Mouse (Mus musculus) embryonic fibroblast, embryonic 13.5 days (primary cell): ENCODE measurements around the gene Gm21704. TPM values are rescaled to one million over a fixed set of nuclear protein-coding genes. Genes with fewer than 3 reads are reported as not detected.
"Not testable (repeated sequence)": the region's sequence is repeated elsewhere in the genome, so short reads cannot be mapped to it uniquely, and the experiment has no call there.

Experiments used
- H3K27ac ChIP-seq: 2 replicates; pipeline ENCODE4 v1.5.1; 2012; ENCODE audit warnings: low read length, control low read depth, inconsistent platforms; ENCODE audit not compliant: insufficient read depth
- H3K4me1 ChIP-seq: 2 replicates; pipeline ENCODE4 v1.6.1; 2011; ENCODE audit warnings: low read length; ENCODE audit not compliant: control insufficient read depth, insufficient read depth
- H3K4me3 ChIP-seq: 2 replicates; pipeline ENCODE4 v1.5.1; 2011; ENCODE audit warnings: mild to moderate bottlenecking, control low read depth, low read length; ENCODE audit not compliant: insufficient read depth
- polyA plus RNA-seq: library from polyadenylated mRNA; stranded (reverse); fragments of >200 nt; gene quantifications from 2 replicates; pipeline ENCODE4 v1.2.4, GENCODE M21; 2011; ENCODE audit warnings: low read depth; ENCODE audit not compliant: missing spikeins, insufficient read length

Gene Gm21704
- polyA plus RNA-seq: not detected in 2 replicates

- H3K4me1 ChIP-seq, H3K27ac ChIP-seq, H3K4me3 ChIP-seq: not testable (repeated sequence)
These were observed at the start of gene Gm21704, which contains the start of gene Gm21708 for GRCm38 (mm10) chrY:3410067-3410466. TSS of gene Gm21704 (minus strand) at chrY:3410167. TSS of gene Gm21708 (minus strand) at chrY:3410167.

GRCm38 (mm10) chrY:3345229-3345628, 64.7 kb downstream of the Gm21704 start, which contains the start of gene Gm21693:
TSS of gene Gm21693 (minus strand) at chrY:3345329.
- not testable (repeated sequence) for H3K4me3 ChIP-seq, H3K4me1 ChIP-seq, H3K27ac ChIP-seq

- H3K4me1 ChIP-seq, H3K27ac ChIP-seq, H3K4me3 ChIP-seq: not testable (repeated sequence)
These were observed 69.3 kb downstream of the Gm21704 start for GRCm38 (mm10) chrY:3340661-3341060.

Other genes starting within 250 kb of the Gm21704 start
- gene Gm21677, start 103.7 kb downstream of the Gm21704 start, polyA plus RNA-seq: not detected in 2 replicates
- not detected in 2 replicates for gene Gm21693, start 64.8 kb downstream of the Gm21704 start, polyA plus RNA-seq
- gene Gm21708, start within 50 bp of the Gm21704 start, polyA plus RNA-seq: not detected in 2 replicates